Mouse (Mus musculus) subcutaneous adipose tissue, adult 2 months (tissue): ENCODE measurements around the gene Gm26992. TPM values are rescaled to one million over a fixed set of nuclear protein-coding genes. Genes with fewer than 3 reads are reported as not detected.

Experiments used
- polyA plus RNA-seq: library from polyadenylated mRNA; depleted of rRNA; stranded (reverse); fragments of >200 nt; gene quantifications from 2 replicates; pipeline ENCODE4 v1.2.3, GENCODE M21; 2012; ENCODE audit warnings: low replicate concordance; rRNA removed

Gene Gm26992
- not detected in 2 replicates for polyA plus RNA-seq

DNA sequence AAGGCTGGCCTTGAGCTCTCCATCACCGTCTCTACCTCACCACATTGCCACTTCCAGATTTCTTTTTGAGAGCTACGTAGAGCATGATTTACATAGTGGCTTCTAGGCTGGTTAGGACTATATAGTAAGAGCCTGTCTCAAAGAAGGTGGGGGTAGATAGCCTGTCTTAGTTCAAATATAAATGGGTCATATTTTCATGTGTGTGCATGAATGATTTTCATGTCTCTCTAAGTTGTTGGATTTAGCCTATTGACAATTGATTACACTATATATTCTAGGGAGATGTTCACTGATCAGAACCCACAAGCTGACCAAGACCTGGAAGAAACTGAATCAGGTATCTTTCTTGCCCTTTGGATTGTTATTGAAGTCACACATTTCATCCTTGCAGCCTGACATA lies at the start of gene Gm26992:
Gene Gm26992, plus strand, starts transcription at position 301 of the 400 bp plus-strand sequence.

GRCm38 (mm10) chrX:103414167-103414566 lies 7.6 kb upstream of the Gm26992 start, which contains the start of gene Tsx:
TSS of gene Tsx (plus strand) at chrX:103414467.

Other genes starting within 250 kb of the Gm26992 start
- 0.15 TPM in 1 of 2 replicates, not detected in the other for gene Nap1l2, start 235.4 kb upstream of the Gm26992 start, polyA plus RNA-seq
- not detected in 2 replicates for gene Cdx4, start 100.6 kb upstream of the Gm26992 start, polyA plus RNA-seq
- 0.16 and 1.1 TPM in 2 replicates for gene Chic1, start 65.5 kb upstream of the Gm26992 start, polyA plus RNA-seq
- not detected in 2 replicates for gene Tsx, start 7.5 kb upstream of the Gm26992 start, polyA plus RNA-seq
- gene Zcchc13, start 208.6 kb downstream of the Gm26992 start, polyA plus RNA-seq, result not detected in 2 replicates